Mouse (Mus musculus) sigmoid colon, adult 10 weeks (tissue): ENCODE data around the gene Zfp966. TPM values are rescaled to one million over a fixed set of nuclear protein-coding genes. Genes with fewer than 3 reads are reported as not detected.

ENCODE experiments used
- polyA plus RNA-seq: library from polyadenylated mRNA; stranded (reverse); fragments of 350-450 nt; fragmentation: Illumina TruSeq; extraction: RNeasy Lipid Tissue Mini Kit (QIAGEN cat#74804); gene quantifications from one replicate; pipeline ENCODE4 v1.2.3, GENCODE M21; 2014; ENCODE audit warnings: low read depth, low replicate concordance

Zfp966 gene
- polyA plus RNA-seq: 83.4 TPM

DNA sequence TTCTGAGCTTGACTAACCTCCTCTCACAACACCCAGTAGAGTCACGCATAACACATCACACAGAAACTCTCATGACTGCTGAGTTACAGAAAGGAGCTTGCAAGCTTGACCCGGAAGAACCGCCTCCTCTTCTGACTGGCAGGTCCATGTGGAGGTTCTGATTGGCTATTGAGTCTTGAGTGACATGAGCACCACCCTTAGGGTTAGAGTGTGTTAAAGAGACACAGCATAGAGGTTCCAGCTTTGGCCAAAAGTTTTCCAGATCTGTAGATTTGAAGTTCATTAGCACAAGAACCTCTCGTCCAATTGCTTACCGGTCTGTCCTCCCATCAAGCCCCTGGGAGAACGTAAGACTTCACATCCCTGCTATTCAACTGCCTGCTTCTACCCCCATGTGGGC is at the start of gene Zfp966:
Gene Zfp966 (minus strand): TSS at position 101 of the 400 bp plus-strand sequence.

GRCm38 (mm10) chr2:175965031-175965430 is 34.1 kb upstream of the Zfp966 start, which contains the start of gene Gm2026:
TSS of gene Gm2026 (plus strand) at chr2:175965331.

GRCm38 (mm10) chr2:175869024-175869423 is 61.9 kb downstream of the Zfp966 start, which contains the start of gene Gm6710:
TSS of gene Gm6710 (plus strand) at chr2:175869219.

Other genes starting within 250 kb of the Zfp966 start
- not detected for gene Zfp969, start 227.5 kb downstream of the Zfp966 start, polyA plus RNA-seq
- 3.7 TPM for gene Gm2007, start 189.6 kb downstream of the Zfp966 start, polyA plus RNA-seq
- gene Gm14288, start 130.0 kb downstream of the Zfp966 start, polyA plus RNA-seq: not detected
- gene Gm6710, start 61.9 kb downstream of the Zfp966 start, polyA plus RNA-seq: 40.7 TPM
- 37.3 TPM for gene Gm2026, start 34.2 kb upstream of the Zfp966 start, polyA plus RNA-seq
- not detected for gene Gm2004, start 218.7 kb upstream of the Zfp966 start, polyA plus RNA-seq